Mouse (Mus musculus): ENCODE data around the gene Gm28230. TPM values are rescaled to one million over a fixed set of nuclear protein-coding genes. Genes with fewer than 3 reads are reported as not detected.

Gene Gm28230
- polyA plus RNA-seq, 1 experiment from 2014 or later, result not detected

- H3K9me3 ChIP-seq (replicated peaks), result no peaks in the 10 kb centered on the region
- 15% methylated on average over 4 of the region's 4 CpGs for WGBS (ENCODE audit: insufficient replicate concordance)
- no peak overlapping the region for H3K9ac ChIP-seq
- H3K4me2 ChIP-seq, result no peak overlapping the region
- H3K36me3 ChIP-seq, result no peaks in the 10 kb centered on the region
- no peak overlapping the region for H3K27ac ChIP-seq
- ATAC-seq (ENCODE audit: low read depth) (no peak), DNase-seq (no peak)
- H3K4me1 ChIP-seq (replicated peaks), result 0 out of 2 replicates have a peak, but pooled peaks cover 4% of the 10 kb centered on the region
- peaks cover 98% of the 10 kb centered on the region for H3K27me3 ChIP-seq
- H3K4me3 ChIP-seq (replicated peaks), result no peak overlapping the region
Measured at GRCm38 (mm10) chr2:74685059-74685603, 41.4 kb upstream of the Gm28230 start.

- Histone ChIP-seq H3K9me3 (replicated peaks) (no peaks in the 10 kb centered on the region), H3K27me3 (peaks cover 97% of the 10 kb centered on the region), H3K4me1 (replicated peaks) (0 out of 2 replicates have a peak, but pooled peaks cover 4% of the 10 kb centered on the region), H3K9ac (no peak overlapping the region), H3K4me3 (replicated peaks) (no peak overlapping the region), H3K4me2 (no peak overlapping the region), H3K27ac (no peak overlapping the region), H3K36me3 (no peaks in the 10 kb centered on the region)
- DNase-seq, result no peak
- 6% methylated on average over 17 of the region's 17 CpGs for WGBS (ENCODE audit: insufficient replicate concordance)
- no peak for ATAC-seq (ENCODE audit: low read depth)
Measured at GRCm38 (mm10) chr2:74686301-74686987, 40.1 kb upstream of the Gm28230 start.

GRCm38 (mm10) chr2:74686988-74687697, 39.4 kb upstream of the Gm28230 start:
- Histone ChIP-seq H3K36me3 (no peaks in the 10 kb centered on the region), H3K4me3 (replicated peaks) (no peak overlapping the region), H3K27ac (no peak overlapping the region), H3K4me1 (replicated peaks) (0 out of 2 replicates have a peak, but pooled peaks cover 3% of the 10 kb centered on the region), H3K9me3 (replicated peaks) (no peaks in the 10 kb centered on the region), H3K4me2 (no peak overlapping the region), H3K27me3 (peaks cover 97% of the 10 kb centered on the region), H3K9ac (no peak overlapping the region)
- DNase-seq, result no peak
- WGBS (ENCODE audit: insufficient replicate concordance), result 3% methylated on average over 27 of the region's 27 CpGs
- no peak for ATAC-seq (ENCODE audit: low read depth)

- Histone ChIP-seq H3K27me3 (peaks cover 97% of the 10 kb centered on the region), H3K4me1 (replicated peaks) (no peaks in the 10 kb centered on the region), H3K9me3 (replicated peaks) (no peaks in the 10 kb centered on the region), H3K27ac (no peak overlapping the region), H3K9ac (no peak overlapping the region), H3K4me3 (replicated peaks) (no peak overlapping the region), H3K36me3 (no peaks in the 10 kb centered on the region), H3K4me2 (no peak overlapping the region)
- ATAC-seq (ENCODE audit: low read depth) (no peak), DNase-seq (no peak)
- WGBS (ENCODE audit: insufficient replicate concordance), result 2% methylated on average over 31 of the region's 31 CpGs
Measured at GRCm38 (mm10) chr2:74687698-74688555, 38.6 kb upstream of the Gm28230 start.

GRCm38 (mm10) chr2:74688795-74689573, 37.5 kb upstream of the Gm28230 start:
- no peaks in the 10 kb centered on the region for H3K36me3 ChIP-seq
- H3K9ac ChIP-seq, result no peak overlapping the region
- no peak overlapping the region for H3K4me2 ChIP-seq
- peaks cover 97% of the 10 kb centered on the region for H3K27me3 ChIP-seq
- H3K27ac ChIP-seq, result no peak overlapping the region
- no peaks in the 10 kb centered on the region for H3K9me3 ChIP-seq (replicated peaks)
- no peak for ATAC-seq (ENCODE audit: low read depth)
- H3K4me3 ChIP-seq (replicated peaks), result no peak overlapping the region
- no peaks in the 10 kb centered on the region for H3K4me1 ChIP-seq (replicated peaks)
- DNase-seq, result no peak
- WGBS (ENCODE audit: insufficient replicate concordance), result 3% methylated on average over 12 of the region's 12 CpGs

GRCm38 (mm10) chr2:74689574-74690337, 36.8 kb upstream of the Gm28230 start:
- Histone ChIP-seq H3K4me3 (replicated peaks) (no peak overlapping the region), H3K9me3 (replicated peaks) (no peaks in the 10 kb centered on the region), H3K9ac (no peak overlapping the region), H3K27ac (no peak overlapping the region), H3K4me2 (no peak overlapping the region), H3K36me3 (no peaks in the 10 kb centered on the region), H3K27me3 (peaks cover 97% of the 10 kb centered on the region), H3K4me1 (replicated peaks) (no peaks in the 10 kb centered on the region)
- WGBS (ENCODE audit: insufficient replicate concordance), result 2% methylated on average over 24 of the region's 24 CpGs
- ATAC-seq (ENCODE audit: low read depth) (no peak), DNase-seq (no peak)

GRCm38 (mm10) chr2:74690338-74690716, 36.2 kb upstream of the Gm28230 start:
- Histone ChIP-seq H3K4me2 (no peak overlapping the region), H3K27me3 (peaks cover 97% of the 10 kb centered on the region), H3K27ac (no peak overlapping the region), H3K4me1 (replicated peaks) (no peaks in the 10 kb centered on the region), H3K9ac (no peak overlapping the region), H3K36me3 (no peaks in the 10 kb centered on the region), H3K4me3 (replicated peaks) (no peak overlapping the region), H3K9me3 (replicated peaks) (no peaks in the 10 kb centered on the region)
- DNase-seq (no peak), ATAC-seq (ENCODE audit: low read depth) (no peak)
- WGBS (ENCODE audit: insufficient replicate concordance), result 6% methylated on average over 8 of the region's 8 CpGs

- Histone ChIP-seq H3K9me3 (replicated peaks) (no peaks in the 10 kb centered on the region), H3K27me3 (peaks cover 99% of the 10 kb centered on the region), H3K9ac (no peak within 1 kb of the TSS), H3K4me2 (no peak within 1 kb of the TSS), H3K27ac (no peak within 1 kb of the TSS), H3K4me1 (replicated peaks) (no peaks in the 10 kb centered on the region), H3K4me3 (replicated peaks) (no peak within 1 kb of the TSS), H3K36me3 (no peaks in the 10 kb centered on the region)
- 2% methylated on average over 56 of the region's 56 CpGs for WGBS (ENCODE audit: insufficient replicate concordance)
- DNase-seq (no peak), ATAC-seq (ENCODE audit: low read depth) (no peak)
Measured at GRCm38 (mm10) chr2:74691022-74691951, 35.2 kb upstream of the Gm28230 start, which contains the start of gene Hoxd10. Gene Hoxd10, plus strand, starts transcription at chr2:74691924.

- Histone ChIP-seq H3K9me3 (replicated peaks) (no peaks in the 10 kb centered on the region), H3K4me2 (no peak overlapping the region), H3K36me3 (no peaks in the 10 kb centered on the region), H3K27ac (no peak overlapping the region), H3K27me3 (peaks cover 99% of the 10 kb centered on the region), H3K4me3 (replicated peaks) (no peak overlapping the region), H3K9ac (no peak overlapping the region), H3K4me1 (replicated peaks) (no peaks in the 10 kb centered on the region)
- DNase-seq (no peak), ATAC-seq (ENCODE audit: low read depth) (no peak)
- 3% methylated on average over 35 of the region's 35 CpGs for WGBS (ENCODE audit: insufficient replicate concordance)
Measured at GRCm38 (mm10) chr2:74691995-74692807, 34.3 kb upstream of the Gm28230 start.

Data from liver, embryonic 13.5 days (tissue).